Mouse (Mus musculus): ENCODE measurements around the gene Zfp568.

Zfp568 gene

GRCm38 (mm10) chr7:29989031-29989430 is 5.3 kb downstream of the Zfp568 start:
- in situ Hi-C loops (cut with MboI, MseI): no loop called here

DNA sequence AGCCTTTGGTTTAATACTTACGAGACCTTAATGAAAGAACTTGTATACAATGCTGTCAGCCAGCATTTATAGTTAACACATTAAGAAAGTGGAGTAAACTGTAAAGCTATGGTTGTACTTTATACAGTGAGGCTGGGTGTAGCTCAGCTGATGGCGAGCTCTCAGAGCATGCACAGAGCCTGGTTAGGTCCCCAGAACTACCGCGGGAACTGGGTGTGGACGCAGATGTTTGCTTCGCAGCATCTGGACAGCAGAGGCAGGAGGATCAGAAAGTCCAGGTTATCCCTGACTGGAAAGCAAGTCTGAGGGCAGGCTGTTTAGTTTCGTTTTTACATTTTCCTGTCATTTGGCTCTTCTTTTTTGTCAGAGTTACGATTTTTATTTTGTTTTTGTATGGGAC is 8.9 kb downstream of the Zfp568 start:
- in situ Hi-C loops (cut with MboI, MseI): no loop called here

DNA sequence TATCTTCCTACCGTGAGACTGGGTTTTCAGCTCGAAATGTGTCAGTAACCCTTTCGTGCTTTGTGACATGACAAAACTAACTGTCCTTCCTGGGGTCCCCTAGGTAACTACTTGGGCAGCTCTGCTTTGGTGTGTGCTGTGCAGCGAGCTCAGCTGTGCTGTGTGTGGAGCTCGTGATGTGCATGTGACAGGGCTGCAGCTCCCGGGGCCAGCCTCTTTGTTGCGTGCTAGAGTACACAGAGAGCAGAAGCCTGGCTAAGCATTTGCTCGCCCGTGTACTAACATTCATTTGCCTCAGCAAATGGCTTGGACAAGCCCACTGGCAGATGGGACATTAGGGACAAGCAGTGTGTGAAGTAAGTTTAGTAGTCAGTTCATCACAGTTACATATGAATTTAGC is 9.6 kb downstream of the Zfp568 start:
- in situ Hi-C loops (cut with MboI, MseI): no loop called here

GRCm38 (mm10) chr7:29995134-29995533 is 11.4 kb downstream of the Zfp568 start:
- in situ Hi-C loops (cut with MboI, MseI): no loop called here

GRCm38 (mm10) chr7:30000601-30001000 is 16.8 kb downstream of the Zfp568 start:
- in situ Hi-C loops (cut with MboI, MseI): no loop called here

DNA sequence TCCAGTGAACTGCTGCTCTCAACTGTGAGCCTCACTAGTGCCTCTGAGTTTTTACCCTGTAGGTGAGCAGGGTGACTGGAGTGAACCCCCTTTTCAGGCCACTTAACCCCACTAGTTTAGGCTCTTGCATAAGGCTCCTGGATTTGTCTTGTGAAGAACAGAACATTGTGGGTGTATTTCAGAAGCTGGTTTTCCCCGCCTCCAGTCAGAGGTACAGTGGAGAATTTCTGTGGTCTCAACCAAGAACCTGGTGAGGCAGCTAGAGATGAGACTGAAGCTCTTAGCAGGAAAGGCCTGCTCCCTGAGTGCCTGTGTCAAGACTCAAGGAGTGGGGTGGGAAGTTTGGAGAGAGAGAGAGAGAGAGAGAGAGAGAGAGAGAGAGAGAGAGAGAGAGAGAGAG is 23.8 kb downstream of the Zfp568 start:
- in situ Hi-C loops (cut with MboI, MseI): no loop called here

DNA sequence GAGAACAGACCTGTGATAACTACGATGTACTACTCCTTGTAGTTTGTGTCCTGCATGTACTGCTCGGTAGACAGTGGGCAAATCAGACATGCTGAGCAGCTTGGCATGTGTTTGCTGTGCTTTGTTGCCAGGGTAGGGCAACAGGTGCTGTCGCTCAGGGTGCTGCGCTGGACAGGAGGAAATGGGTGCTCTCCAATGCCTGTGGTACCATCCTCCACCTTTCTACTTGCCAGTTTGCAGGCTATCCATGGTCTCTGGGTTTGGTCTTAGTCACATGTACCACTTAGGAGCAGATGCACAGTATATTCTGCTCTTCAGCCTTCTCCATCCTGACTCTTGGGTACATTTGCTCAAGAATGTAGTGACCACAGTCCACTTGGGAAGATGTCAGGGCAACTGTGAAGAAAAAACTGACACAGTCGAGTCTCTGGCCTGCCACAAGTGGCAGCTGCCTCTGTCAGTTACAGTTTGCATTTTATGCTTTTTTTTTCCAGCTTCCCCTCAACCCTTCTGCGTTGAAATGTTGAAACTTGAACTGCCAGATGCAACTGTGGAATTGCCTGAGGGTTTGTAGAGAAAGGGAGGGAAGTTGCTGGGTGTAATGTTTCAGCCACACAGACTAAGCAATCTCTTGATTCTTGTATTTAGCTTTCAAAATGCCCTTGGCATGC is 24.4 kb downstream of the Zfp568 start:
- in situ Hi-C loops (cut with MboI, MseI): no loop called here

- in situ Hi-C loops (cut with MboI, MseI): no loop called here
Observed at GRCm38 (mm10) chr7:30009321-30010085, 25.7 kb downstream of the Zfp568 start.

DNA sequence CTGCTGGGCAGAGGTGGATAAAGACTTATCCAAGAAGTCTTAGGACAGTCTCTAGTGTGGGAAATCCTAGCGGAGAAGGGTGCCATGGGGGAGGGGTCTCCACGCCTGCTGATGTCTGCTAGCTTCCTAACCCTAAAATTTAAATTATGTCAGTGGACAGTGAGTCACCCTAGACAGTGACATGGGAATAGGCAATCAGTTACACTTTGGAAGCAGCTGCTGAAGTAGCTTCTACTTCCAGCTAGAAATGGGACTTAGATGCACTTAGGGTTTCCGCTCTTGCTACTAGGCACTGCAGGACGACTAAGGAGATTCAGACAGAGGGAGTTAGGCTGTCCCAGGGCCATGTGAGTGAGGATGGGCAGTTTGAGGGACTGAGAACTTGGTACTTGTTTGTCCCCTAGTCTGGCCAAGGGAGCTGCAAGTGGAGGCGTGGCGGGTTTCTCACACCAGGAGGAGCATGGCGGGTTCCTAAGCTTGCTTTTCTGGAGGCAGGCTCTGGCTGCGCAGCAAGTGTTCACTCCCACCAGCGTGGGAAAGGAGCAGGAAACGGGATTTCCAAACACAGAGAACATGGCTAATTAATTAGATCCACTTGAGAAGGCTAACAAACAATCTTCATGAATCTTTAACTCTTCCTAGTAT is 26.9 kb downstream of the Zfp568 start:
- in situ Hi-C loops (cut with MboI, MseI): no loop called here

- in situ Hi-C loops (cut with MboI, MseI): no loop called here
Observed at GRCm38 (mm10) chr7:30012956-30013363, 29.2 kb downstream of the Zfp568 start.

- in situ Hi-C loops (cut with MboI, MseI): no loop called here
Observed at GRCm38 (mm10) chr7:30017226-30017625, 33.5 kb downstream of the Zfp568 start.

DNA sequence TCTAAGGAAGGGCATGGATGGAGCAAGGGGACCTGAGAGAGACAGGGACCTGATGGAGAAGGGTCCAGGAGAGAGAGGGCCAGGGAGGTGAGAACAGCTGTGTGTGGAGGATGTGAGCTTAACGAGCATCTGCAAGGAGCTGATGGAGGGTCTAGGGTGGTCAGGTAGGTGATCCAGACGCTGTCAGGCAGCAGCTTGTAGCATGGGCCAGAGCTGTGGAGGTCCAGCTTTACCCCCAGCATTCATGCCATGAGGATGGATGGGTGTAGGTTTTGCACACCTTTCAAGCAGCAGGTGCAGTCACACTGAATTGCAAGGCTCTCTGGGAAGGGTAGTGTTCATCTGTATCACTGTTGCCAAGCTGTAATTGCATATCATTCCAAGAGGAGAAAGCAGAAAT is 35.8 kb downstream of the Zfp568 start:
- in situ Hi-C loops (cut with MboI, MseI): no loop called here

DNA sequence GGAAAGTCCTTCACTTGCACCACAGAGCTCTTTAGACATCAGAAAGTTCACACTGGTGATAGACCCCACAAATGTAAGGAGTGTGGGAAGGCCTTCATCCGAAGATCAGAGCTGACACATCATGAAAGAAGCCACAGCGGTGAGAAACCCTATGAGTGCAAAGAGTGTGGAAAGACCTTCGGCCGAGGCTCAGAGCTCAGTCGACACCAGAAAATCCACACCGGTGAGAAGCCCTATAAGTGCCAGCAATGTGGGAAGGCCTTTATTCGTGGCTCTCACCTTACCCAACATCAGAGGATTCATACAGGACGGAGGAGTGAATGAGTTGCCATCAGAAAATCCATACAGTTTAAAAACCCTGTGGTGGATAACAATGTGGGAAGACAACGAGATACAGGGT is 39.6 kb downstream of the Zfp568 start:
- in situ Hi-C loops (cut with MboI, MseI): no loop called here

DNA sequence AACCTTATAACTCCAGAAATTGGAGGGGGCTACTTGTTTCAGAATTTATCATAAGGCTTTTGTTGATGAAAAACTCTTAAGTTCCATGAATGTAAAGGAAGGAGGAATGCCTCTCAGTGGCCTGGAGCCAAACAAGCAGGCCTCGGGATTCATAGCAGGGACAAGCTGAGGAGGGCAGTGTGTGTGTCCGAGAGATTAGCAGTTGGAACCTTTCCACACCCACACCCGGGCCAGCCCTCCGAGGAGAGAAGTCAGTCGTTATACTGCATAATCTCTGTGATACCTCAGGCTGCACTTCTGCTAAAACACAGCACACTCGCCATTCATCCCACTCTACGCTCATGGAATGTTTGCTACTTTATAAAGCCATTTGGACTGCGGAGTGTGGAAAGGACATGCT is 40.0 kb downstream of the Zfp568 start:
- in situ Hi-C loops (cut with MboI, MseI): no loop called here

DNA sequence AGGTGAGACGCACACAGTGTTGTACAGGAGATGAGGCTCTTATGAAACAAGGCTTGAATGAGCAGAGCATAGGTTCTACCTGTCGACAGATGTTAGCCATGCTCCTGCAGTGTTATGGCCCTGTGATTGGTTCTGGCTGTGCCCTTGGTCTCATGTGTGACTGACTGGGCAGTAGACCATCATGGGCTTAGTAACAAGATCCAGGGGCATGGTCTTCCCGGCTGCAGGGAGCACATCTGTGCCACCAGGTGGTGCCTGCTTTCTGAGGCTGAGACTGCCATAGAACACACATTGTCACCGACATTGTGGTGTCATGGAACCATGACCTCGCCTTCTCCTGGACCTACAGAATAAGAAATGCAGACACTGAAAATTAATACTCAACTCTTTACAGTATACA is 41.6 kb downstream of the Zfp568 start:
- in situ Hi-C loops (cut with MboI, MseI): no loop called here

DNA sequence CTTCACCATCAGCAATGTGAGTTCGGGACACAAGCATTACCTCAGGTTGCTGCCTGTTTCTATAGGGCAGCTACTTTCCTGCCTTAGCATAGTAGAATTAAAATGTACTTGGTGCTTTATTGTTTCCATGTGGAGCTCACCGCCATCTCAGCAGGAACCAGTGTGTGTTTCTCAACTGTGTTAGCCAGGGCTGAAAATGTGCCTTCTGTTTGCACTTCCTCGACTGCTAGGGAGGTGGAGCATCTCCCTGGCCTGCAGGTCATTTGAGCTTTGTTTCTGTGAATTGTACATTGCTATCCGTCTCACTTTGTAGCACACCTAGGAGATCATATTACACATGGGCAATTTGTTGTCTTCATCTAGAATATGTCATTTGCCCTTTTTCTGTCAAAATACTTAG is 43.6 kb downstream of the Zfp568 start:
- in situ Hi-C loops (cut with MboI, MseI): no loop called here

DNA sequence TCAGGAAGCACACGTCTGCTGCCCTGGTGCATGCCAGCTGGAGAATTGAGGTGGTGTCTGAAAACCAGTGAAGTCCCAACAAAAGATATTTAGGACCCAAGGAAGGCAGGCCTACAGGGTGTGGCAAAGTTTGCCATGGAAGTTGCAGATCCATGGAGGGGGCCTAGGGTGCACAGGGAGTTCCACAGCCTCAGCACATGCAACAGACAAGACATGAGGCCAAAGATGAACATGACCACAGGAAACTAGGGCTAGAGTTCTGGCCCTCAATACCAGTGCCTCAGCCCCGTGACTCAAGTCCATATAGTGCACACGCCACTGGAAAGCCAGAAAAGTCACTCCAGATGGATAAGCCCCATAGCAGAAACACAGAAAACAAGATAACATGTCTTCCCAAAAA is 44.8 kb downstream of the Zfp568 start:
- in situ Hi-C loops (cut with MboI, MseI): no loop called here

DNA sequence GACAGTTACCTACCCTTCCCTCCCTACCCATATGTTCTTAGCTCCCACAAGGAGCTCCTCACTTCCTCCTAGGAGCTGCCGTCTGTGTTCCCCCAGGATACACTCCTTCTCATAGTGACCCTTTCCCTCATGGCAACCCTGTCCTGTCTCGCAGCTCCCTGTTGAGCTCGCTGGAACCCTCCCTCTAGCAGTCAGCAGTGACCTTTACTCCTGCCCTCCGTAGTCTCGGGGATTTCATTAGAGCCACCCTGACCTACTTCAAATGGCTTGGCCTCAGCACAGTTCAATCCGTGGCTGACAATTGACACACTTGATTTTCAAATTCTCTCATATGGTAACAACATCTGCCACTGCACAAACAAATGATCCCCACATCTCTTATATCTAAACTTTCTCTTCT is 46.9 kb downstream of the Zfp568 start:
- in situ Hi-C loops (cut with MboI, MseI): no loop called here

DNA sequence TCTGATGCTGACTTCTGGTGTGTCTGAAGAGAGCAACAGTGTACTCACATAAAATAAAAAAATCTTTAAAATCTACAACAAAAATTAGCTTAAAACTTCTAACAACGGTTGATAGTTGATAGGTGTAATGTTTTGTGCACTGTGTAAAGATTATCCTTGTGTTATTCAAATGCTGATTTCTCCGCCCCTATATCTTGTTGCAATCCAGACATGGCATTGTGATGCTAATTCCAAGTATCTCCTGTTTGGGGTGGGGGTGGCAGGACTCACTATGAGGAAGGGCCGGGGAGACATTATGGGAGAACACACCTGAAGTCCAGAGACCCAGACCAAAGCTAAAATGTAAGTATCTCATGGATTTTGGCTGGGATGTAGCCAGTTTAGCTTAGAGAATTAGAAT is 47.6 kb downstream of the Zfp568 start:
- in situ Hi-C loops (cut with MboI, MseI): no loop called here

GRCm38 (mm10) chr7:30034331-30034730 is 50.6 kb downstream of the Zfp568 start:
- in situ Hi-C loops (cut with MboI, MseI): no loop called here

GRCm38 (mm10) chr7:30044354-30044753 is 60.6 kb downstream of the Zfp568 start:
- in situ Hi-C loops (cut with MboI, MseI): no loop called here

GRCm38 (mm10) chr7:30048126-30048525 is 64.4 kb downstream of the Zfp568 start:
- in situ Hi-C loops (cut with MboI, MseI): no loop called here

Data from T-helper 17 cell (primary cell).